Mouse (Mus musculus): ENCODE results near the gene Rxrb.

Rxrb gene

GRCm38 (mm10) chr17:34025756-34026151 lies 5.9 kb upstream of the Rxrb start:
- DNase-seq (ENCODE audit: low read depth, low spot score): no peak

- DNase-seq (ENCODE audit: low read depth, low spot score): no peak
These were observed 5.4 kb upstream of the Rxrb start for GRCm38 (mm10) chr17:34026221-34026620.

GRCm38 (mm10) chr17:34026917-34027655 lies 4.5 kb upstream of the Rxrb start:
- peak; percentile 18 for DNase-seq (ENCODE audit: low read depth, low spot score)

GRCm38 (mm10) chr17:34027656-34028223 lies 3.9 kb upstream of the Rxrb start, which contains the start of gene H2-Ke6:
H2-Ke6 (minus strand) TSS chr17:34028060.
- DNase-seq (ENCODE audit: low read depth, low spot score): peak; percentile 87

GRCm38 (mm10) chr17:34028501-34029149 lies 3.0 kb upstream of the Rxrb start:
- peak; percentile 13 for DNase-seq (ENCODE audit: low read depth, low spot score)

GRCm38 (mm10) chr17:34029150-34029889 lies 2.3 kb upstream of the Rxrb start:
- no peak for DNase-seq (ENCODE audit: low read depth, low spot score)

- DNase-seq (ENCODE audit: low read depth, low spot score): no peak
These were observed 1.6 kb upstream of the Rxrb start for GRCm38 (mm10) chr17:34029890-34030595.

GRCm38 (mm10) chr17:34030861-34031326 lies 718 bp upstream of the Rxrb start:
- peak; percentile 39 for DNase-seq (ENCODE audit: low read depth, low spot score)

- DNase-seq (ENCODE audit: low read depth, low spot score): no peak
These were observed 591 bp downstream of the Rxrb start for GRCm38 (mm10) chr17:34032174-34032632.

- no peak for DNase-seq (ENCODE audit: low read depth, low spot score)
These were observed 1.2 kb downstream of the Rxrb start for GRCm38 (mm10) chr17:34032806-34033205.

- no peak for DNase-seq (ENCODE audit: low read depth, low spot score)
These were observed 1.8 kb downstream of the Rxrb start for GRCm38 (mm10) chr17:34033441-34033840.

- DNase-seq (ENCODE audit: low read depth, low spot score): no peak
These were observed 2.5 kb downstream of the Rxrb start for GRCm38 (mm10) chr17:34034064-34034463.

GRCm38 (mm10) chr17:34035517-34035916 lies 3.9 kb downstream of the Rxrb start:
- no peak for DNase-seq (ENCODE audit: low read depth, low spot score)

GRCm38 (mm10) chr17:34036647-34037046 lies 5.0 kb downstream of the Rxrb start:
- DNase-seq (ENCODE audit: low read depth, low spot score): no peak

GRCm38 (mm10) chr17:34037241-34037640 lies 5.6 kb downstream of the Rxrb start:
- no peak for DNase-seq (ENCODE audit: low read depth, low spot score)

- no peak for DNase-seq (ENCODE audit: low read depth, low spot score)
These were observed 6.8 kb downstream of the Rxrb start for GRCm38 (mm10) chr17:34038440-34038839.

GRCm38 (mm10) chr17:34038878-34039561 lies 7.4 kb downstream of the Rxrb start, which contains the start of gene Col11a2:
Col11a2 (plus strand) TSS chr17:34039437.
- no peak for DNase-seq (ENCODE audit: low read depth, low spot score)

GRCm38 (mm10) chr17:34039562-34040450 lies 8.2 kb downstream of the Rxrb start:
- peak; percentile 83 for DNase-seq (ENCODE audit: low read depth, low spot score)

GRCm38 (mm10) chr17:34045941-34046340 lies 14.3 kb downstream of the Rxrb start:
- DNase-seq (ENCODE audit: low read depth, low spot score): no peak
